Mouse (Mus musculus) yolk sac, embryonic 10.5 days (tissue): Measurements from ENCODE around the gene Fbxl17.

Experiments
- DNase-seq: peaks from one replicate; pipeline ENCODE4 v3.0.0-alpha.2; 2017; ENCODE audit warnings: low spot score

The Fbxl17 gene

GRCm38 (mm10) chr17:63459712-63460495 lies 39.9 kb downstream of the Fbxl17 start:
- DNase-seq = no peak

- DNase-seq = no peak
Observed at GRCm38 (mm10) chr17:63458052-63458451, 41.8 kb downstream of the Fbxl17 start.

DNA sequence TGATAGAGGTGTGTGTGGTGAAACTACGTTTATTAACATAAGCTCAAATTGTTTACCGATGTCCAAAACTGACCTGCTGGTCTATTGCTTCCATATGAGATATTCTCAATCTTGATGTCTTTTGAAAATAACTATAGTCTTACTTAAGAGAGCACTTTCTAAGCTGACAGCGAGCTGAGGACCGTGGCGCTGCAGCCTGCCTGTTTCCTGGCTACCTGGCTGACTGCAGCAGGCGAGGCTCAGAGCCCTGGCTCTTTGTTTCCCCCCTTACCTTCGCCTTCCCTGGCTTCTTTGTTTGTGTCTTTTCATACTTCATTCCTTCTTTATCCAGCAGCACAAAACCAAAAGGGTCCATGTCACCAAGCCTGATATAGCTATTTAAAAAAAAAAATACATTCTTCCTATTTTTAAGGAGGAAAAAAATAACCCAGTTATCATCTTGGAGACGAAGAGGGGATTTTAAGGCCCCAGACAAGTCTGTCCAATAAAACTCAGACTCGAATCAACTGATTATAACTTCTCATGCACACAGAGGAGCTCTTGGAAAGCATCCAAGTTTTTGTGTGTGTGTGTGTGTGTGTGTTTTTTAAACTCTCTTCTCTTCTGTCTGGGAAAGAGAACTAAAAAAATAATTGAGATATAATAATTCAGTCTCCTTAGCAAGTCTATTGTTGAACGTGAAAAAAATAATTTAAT lies 48.4 kb downstream of the Fbxl17 start:
- no peak for DNase-seq

DNA sequence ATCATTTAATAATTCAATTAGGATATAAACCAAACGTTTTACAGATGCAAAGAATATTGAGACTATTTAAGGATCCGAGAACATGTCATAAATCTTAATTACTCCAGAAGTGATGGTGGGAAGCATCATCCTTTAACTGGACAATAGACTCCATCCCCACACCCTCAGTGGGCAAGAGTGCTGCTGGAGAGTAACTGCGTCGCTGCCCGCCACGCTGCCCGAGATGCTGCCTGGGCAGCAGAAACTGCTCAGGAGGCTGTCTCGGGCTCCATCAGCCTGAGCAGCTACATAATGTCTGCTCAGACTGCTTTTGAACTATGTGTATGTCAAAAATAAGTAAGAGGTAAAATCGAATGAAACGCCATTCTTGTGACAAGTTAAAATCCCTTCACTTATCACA lies 52.1 kb downstream of the Fbxl17 start:
- no peak for DNase-seq

DNA sequence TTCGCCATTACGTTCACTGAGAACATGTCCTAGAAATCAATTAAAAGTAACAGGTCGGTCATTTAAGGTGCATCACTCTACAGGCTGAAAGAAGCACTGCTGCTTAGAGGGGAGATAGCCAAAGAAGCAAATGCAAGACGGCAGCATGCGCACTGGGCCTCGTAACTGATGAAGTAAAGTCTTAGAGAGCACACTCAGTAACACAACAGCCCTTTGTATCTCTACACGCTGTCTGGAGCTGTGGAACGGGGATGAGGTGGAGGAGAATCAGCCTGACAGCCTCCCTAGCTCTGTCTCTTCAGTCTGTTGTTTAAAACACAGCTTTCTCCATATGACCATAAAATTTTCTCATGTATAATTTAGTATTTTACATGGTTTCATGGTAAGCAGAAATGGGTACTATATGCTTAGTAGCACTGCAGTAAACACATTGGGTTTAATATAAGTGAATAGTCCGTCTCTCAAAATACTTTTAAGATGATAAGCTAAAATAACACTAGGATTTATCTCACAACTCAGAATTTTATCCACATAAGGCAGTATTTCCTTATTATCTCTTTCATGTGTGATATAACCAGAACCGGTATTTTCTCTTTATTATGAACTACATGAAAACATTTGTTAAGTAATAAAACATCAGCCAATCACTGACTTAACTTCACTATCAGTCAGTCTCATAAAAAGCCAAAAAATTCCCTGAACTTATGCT lies 52.7 kb downstream of the Fbxl17 start:
- no peak for DNase-seq

DNA sequence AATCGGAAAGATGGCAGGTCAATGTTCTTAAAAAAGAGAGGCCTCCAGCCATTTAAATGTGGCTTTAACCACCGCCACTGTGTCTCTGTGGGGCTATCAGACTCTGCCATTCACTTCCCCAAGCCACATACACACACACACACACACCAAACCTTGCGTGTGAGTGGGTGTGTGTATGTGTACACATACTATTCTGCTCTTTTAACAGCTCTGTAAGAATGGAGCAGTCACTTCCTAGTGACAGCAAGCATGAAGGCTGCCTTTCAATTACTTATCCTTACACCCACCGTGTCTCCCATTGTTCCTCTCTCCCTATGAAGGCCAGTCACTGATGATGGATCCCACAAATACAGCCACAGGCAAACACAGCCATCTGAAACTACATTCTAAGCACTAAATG lies 54.6 kb downstream of the Fbxl17 start:
- no peak for DNase-seq

GRCm38 (mm10) chr17:63437424-63437823 lies 62.4 kb downstream of the Fbxl17 start:
- no peak for DNase-seq

GRCm38 (mm10) chr17:63434081-63434480 lies 65.7 kb downstream of the Fbxl17 start:
- DNase-seq = no peak

DNA sequence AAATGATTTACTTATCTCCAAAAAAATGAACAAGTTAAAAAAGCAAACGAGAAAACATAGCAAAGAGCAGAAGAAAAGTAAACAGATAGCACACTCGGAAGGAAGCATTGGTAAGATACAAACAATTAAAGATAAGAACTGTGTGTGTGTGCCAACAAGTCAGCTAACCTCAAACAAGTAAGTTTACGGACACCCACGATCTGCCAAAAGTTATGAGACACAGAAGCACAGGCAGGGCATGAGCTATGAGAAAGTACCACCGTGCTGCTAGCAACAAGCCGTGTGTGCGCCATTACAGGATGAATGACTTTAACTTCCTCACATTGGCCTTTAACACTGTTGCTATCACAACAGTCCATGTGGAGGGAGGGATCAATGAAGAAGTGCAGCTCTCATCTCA lies 68.2 kb downstream of the Fbxl17 start:
- DNase-seq = no peak

DNA sequence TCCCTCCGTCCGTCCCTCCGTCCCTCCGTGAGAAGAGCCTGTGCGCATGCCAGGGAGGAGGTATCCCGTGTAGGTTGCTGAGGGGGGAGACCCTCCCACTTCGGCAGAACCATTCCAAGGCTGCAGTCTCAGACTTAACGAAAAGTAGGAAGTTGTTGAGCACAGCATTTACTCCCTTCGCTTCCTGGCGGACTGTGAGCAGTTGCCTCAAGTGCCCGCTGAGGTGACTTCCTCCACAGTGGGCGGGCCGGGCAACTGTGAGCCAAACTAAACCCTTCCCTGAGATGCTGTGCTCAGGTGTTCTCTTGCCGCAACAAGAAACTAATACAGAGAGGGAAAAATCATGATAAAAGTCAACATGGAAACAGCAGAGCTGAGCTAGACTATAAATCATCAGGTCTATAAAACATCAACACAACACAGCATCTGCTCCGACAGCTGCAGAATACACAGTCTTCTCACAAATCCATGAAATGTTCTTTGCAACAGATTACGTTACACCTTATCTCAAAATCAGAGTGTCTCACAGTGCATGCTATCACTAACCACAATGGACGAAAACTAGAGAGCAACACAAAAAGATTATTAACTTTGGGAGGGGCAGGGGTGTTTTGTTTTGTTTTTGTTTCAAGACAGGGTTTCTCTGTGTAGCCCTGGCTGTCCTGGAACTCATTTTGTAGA lies 69.3 kb downstream of the Fbxl17 start:
- no peak for DNase-seq

- DNase-seq = no peak
Observed at GRCm38 (mm10) chr17:63423851-63424250, 76.0 kb downstream of the Fbxl17 start.

DNA sequence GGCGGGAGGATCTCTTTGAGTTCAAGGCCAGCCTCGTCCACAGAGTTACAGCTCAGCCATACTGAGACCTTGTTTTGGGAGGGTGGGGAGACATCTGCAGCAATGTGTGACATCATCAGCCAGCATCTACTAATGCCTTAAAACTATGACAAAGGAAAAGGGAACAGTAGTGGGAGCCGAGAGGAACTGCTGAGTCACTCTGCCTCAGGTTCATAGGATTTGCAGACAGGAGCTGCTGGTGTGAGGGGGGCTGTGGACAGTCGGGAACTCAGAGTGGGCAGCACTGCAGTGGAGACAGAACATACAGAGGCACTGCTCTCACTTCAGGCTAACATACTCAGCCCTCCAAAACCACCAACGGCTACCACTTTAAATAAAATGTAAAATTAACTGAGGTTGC lies 77.1 kb downstream of the Fbxl17 start:
- DNase-seq = no peak

- DNase-seq = no peak
Observed at GRCm38 (mm10) chr17:63421864-63422263, 78.0 kb downstream of the Fbxl17 start.

DNA sequence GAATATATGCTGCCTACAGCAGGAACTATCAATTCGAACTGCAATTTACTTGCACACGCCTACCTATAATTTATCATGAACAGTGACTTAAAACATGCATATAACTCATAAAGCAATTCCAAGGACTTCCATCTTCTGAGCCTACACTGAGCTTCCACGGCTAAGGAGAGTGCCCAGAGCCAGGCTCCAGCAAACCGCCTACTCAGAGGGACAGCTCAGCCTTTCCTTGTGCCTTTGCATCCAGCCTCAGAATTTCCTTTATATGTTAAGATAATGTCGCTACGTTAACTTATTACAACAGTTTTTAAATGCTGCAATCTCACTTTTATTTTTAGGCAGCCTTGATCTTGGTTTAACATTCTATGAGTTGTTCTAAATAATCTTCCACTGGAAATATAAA lies 80.3 kb downstream of the Fbxl17 start:
- DNase-seq = no peak

- DNase-seq = no peak
Observed at GRCm38 (mm10) chr17:63413973-63414580, 85.7 kb downstream of the Fbxl17 start.

- DNase-seq = no peak
Observed at GRCm38 (mm10) chr17:63411564-63411963, 88.3 kb downstream of the Fbxl17 start.

DNA sequence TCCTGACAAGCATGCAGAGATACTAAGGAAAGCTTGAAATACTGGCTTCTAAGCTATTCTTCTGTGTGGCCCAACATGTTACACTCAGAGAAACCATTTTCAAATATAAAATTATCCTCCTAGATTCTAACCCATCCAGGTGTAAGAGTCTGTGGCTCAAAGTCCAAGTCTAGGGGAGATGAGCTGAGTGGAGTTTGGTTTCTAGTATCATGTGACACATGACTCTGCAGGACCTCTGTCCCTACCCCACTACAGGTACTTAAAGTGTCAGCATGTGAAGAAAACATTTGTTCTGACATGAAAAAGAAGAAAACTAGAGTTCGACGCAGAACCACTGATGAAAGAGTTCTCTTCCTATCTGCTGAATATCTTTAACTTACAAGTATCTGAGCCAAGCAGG lies 89.7 kb downstream of the Fbxl17 start:
- DNase-seq = peak; percentile 42

GRCm38 (mm10) chr17:63405955-63406354 lies 93.9 kb downstream of the Fbxl17 start:
- no peak for DNase-seq

GRCm38 (mm10) chr17:63405471-63405870 lies 94.3 kb downstream of the Fbxl17 start:
- DNase-seq = no peak

- no peak for DNase-seq
Observed at GRCm38 (mm10) chr17:63404968-63405367, 94.8 kb downstream of the Fbxl17 start.

DNA sequence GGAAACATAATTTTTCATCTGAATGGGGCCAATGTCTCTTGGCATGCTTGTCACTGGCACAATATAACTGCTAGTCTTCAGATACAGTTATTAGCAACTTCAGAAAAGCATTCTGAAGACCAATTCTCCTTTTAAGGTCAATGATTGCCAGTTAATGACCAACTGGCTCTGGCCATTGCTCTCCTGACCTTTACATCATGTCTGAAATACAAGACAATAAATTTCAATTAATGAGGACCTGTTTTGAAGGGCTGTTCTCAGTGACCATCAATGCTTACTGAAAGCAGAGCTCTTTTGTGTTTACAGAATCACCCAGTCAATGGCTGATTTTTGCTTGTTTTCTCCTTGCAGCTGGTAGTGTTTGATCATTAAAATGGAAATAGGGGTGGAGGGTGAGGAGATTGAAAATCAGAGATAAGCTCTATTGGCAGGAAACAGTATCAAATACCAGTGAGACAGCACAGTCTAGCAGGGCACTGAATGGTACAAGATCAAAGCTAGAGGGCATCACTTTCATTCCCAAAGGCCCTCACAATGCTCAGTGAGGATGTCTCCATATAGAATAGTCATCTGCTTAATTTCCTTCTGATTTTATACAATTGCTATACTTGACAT lies 95.9 kb downstream of the Fbxl17 start:
- no peak for DNase-seq
